Mouse (Mus musculus) layer of hippocampus, adult 8-10 months (tissue): ENCODE results near the gene Pgam5. TPM values are rescaled to one million over a fixed set of nuclear protein-coding genes. Genes with fewer than 3 reads are reported as not detected.

Experiments
- DNase-seq, 2 experiments: peaks; one replicate each; pipeline ENCODE4 v3.0.0; 2022; ENCODE audit warnings: low spot score in 2 of 2
- total RNA-seq, 4 experiments: library from RNA; stranded (reverse); gene quantifications; 2 replicates each; pipeline ENCODE4 v1.2.4; 2022

Pgam5 gene
- total RNA-seq, 4 experiments from 2014 or later, result 52.1 to 57.2 (median 54.9) TPM

DNA sequence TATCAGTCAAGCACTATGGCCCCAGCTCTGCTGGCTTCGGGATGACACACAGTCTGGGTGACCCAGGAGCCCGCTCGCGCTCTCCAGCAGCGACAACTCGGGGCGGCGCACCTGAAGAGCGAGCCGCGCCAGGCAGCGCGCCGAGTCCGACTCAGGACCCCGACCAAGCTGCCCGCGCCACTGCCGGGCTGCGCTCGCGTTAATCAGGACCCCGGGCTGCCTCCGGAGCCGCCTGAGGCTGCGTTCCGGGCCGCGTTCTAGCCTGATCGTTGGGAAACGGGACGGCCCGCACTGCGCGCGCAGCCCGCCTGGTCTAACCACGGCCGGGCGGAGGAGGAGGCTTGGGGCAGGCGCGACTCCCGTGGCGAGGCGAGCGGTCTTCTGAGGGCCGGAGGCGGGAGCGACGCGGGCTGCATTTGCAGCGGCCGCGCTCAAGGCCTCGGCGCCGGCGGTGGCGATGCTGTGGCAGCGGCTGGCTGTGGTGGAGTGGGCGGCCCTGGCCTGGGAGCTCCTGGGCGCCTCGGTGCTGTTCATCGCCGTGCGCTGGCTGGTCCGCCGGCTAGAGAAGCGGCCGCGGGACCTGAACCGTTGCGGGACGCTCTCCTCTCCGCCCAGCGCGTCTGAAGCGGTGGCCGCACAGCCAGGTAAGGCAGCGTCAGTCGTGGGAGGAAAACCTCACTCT is 38.8 kb downstream of the Pgam5 start, which contains the start of gene Ankle2:
TSS of gene Ankle2 (plus strand) at position 225 of the 682 bp plus-strand sequence.
- DNase-seq, result peak; percentile 76 to 89

DNA sequence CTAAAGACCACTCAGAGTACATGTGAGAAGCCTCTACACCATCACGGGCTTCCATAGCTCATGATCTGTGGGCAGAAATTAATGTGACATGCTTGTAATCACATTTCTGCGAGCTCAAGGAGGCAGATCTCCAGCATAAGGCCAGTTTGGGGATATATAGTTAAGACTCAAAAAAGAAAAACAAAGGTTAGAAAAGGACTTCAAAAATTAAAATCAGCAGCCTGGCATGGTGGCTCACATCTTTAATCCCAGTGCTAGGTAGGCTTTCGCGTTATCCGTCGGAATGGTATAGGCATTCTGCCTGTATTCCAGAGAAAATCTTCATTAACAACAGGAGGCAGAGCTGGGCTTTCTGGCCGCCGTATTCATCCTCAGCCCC is 39.3 kb downstream of the Pgam5 start:
- peak in 1 of 2 experiments; percentile 11 for DNase-seq

DNA sequence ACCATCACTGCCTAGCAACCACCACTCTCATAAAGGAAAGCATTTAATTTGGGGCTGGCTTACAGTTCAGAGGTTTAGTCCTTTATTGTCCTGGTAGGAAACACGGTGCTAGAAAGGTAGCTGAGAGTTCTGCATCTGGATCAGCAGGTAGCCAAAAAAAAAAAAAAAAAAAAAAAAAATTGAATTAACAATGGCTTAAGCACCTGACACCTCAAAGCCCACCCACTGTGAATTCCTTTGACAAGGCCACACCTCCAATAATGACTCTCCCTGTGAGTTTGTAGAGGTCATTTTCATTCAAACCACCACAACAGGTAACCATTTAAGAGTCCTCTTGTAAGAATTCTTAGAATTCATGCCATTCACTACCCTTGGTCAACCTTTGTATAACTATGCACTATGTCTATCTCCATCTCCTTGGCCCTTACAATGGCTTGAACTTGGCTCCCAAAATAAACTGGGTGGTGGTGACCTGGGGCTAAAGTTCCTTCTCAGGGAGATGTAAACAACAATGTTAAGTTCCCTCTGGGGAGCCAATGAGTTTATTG is 42.3 kb downstream of the Pgam5 start:
- no peak for DNase-seq

DNA sequence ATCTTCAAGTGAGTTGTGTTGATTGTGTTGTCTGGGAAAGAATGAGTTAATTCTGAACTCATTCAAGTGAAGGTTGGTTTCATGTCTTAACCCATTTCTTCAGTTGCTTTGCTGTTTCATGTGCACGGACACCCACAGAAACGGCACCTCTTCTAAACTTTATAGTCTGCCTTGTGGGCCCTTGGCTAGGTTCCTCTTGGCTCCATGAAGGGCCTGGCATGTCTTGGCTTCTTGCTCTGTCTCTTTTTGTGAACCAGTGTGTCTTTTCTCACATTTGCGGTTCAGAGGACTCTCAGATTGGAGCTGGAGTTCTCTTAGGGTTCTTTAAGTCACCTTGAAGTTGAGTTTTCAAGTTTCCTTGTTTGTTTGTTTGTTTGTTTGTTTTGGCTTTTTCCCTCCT is 44.7 kb downstream of the Pgam5 start:
- no peak for DNase-seq

DNA sequence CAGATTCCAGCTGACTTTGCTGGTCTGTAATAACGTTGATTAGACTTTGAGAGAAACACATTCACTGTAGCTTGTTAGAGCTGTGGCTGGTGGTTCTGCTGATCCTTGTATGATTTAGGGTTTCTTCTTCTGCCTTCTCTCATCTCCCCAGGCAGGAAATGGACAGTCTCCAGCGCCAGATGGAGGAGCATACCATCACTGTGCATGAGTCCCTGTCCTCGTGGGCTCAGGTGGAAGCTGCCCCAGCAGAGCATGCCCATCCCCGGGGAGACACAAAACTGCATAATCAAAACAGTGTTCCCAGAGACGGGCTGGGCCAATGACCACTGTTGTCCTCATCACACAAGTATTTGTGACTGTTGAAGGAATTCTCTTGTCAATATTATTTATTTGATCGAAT is 47.0 kb downstream of the Pgam5 start:
- DNase-seq, result no peak

DNA sequence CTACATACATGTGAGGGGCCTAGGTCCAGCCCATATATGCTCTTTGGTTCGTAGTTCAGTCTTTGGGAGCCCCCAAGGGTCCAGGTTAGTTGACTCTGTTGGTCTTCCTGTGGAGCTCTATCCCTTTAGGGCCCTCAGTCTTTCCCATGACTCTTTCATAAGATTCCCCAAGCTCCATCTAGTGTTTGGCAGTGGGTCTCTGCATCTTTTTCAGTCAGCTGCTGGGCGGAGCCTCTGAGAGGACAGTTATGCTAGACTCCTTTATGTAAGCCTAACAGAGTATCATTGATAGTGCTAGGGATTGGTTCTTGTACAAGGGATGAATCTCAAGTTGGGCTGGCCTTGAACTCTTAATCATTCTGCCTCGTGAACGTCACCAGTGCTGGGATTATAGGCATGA is 49.4 kb downstream of the Pgam5 start:
- no peak for DNase-seq

DNA sequence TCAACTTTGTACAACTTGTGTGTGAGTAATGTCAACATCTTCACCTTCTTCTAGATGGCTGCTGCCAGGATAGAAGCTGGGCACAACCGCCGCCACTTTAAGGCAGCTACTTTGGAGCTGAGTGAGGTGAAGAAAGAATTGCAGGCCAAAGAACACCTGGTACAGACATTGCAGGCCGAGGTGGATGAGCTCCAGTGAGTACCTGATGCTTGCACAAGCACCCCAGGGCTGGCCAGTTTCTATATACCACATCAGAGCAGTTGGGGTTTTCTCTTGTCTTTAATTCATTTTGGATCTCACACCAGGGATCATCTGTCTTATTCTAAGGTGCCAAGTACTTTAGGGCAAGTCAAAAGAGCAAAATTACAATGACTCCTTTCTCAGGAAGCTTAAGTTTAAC is 52.9 kb downstream of the Pgam5 start:
- no peak for DNase-seq

DNA sequence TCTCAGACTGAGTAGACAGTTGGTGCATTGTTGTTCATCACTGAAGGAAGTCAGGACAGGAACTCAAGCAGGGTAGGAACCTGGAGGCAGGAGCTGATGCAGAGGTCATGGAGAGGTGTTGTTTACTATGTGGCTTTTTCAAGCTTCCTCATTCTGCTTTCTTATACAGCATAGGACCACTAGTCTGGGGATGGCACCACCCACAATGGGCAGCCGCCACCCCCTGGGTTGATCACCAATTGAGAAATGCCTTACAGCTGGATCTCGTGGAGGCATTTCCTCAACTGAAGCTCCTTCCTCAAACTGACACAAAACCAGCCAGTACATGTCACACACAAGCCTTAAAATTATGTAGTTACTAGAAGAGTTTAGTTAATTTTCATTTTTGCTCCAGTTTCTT is 58.4 kb downstream of the Pgam5 start:
- DNase-seq, result no peak

Other genes starting within 250 kb of the Pgam5 start
- 10 to 100 TPM in 2 of 4 experiments, 1 to 10 TPM in 2; 4.8 to 15.5 (median 11.4) TPM for gene Gm17655, start 197.4 kb downstream of the Pgam5 start, total RNA-seq
- 1 to 10 TPM in 1 of 4 experiments, under 1 TPM in 3; 0.35 to 1.0 (median 0.68) TPM for gene Gm35315, start 175.5 kb downstream of the Pgam5 start, total RNA-seq
- 1 to 10 TPM; 4.7 to 7.2 (median 5.7) TPM for gene Plcxd1, start 169.9 kb downstream of the Pgam5 start, total RNA-seq
- 10 to 100 TPM; 83.8 to 92.2 (median 89.3) TPM for gene Gtpbp6, start 161.7 kb downstream of the Pgam5 start, total RNA-seq
- 10 to 100 TPM; 14.4 to 18.4 (median 16.9) TPM for gene Zfp605, start 159.8 kb downstream of the Pgam5 start, total RNA-seq
- gene Chfr, start 134.1 kb downstream of the Pgam5 start, total RNA-seq, result 10 to 100 TPM; 46.2 to 67.9 (median 48.7) TPM
- gene Golga3, start 93.2 kb downstream of the Pgam5 start, total RNA-seq, result 10 to 100 TPM; 49.5 to 52.7 (median 50.6) TPM
- gene Ankle2, start 38.9 kb downstream of the Pgam5 start, total RNA-seq, result 10 to 100 TPM; 37.4 to 49.0 (median 41.3) TPM
- 1 to 10 TPM; 8.3 to 9.5 (median 8.8) TPM for gene Pxmp2, start 16.3 kb upstream of the Pgam5 start, total RNA-seq
- gene Pole, start 16.4 kb upstream of the Pgam5 start, total RNA-seq, result 1 to 10 TPM; 1.4 to 2.2 (median 2.1) TPM
- under 1 TPM in 3 of 4 experiments, not detected in 1; 0.21 to 0.39 (median 0.27) TPM for gene P2rx2, start 73.3 kb upstream of the Pgam5 start, total RNA-seq
- not detected for gene Lrcol1, start 74.8 kb upstream of the Pgam5 start, total RNA-seq
- 10 to 100 TPM; 64.9 to 81.4 (median 71.7) TPM for gene Fbrsl1, start 178.6 kb upstream of the Pgam5 start, total RNA-seq